Mouse (Mus musculus): ENCODE results near the gene Selenof. TPM values are rescaled to one million over a fixed set of nuclear protein-coding genes. Genes with fewer than 3 reads are reported as not detected.

The Selenof gene
- total and polyA plus RNA-seq, 3 experiments, result 19.9 to 662 (median 314) TPM

GRCm38 (mm10) chr3:144611626-144612271 is 41.6 kb downstream of the Selenof start:
- DNase-seq (ENCODE audit: low spot score) (no peak), ATAC-seq (ENCODE audit: extremely low read depth, insufficient number of reproducible peaks, low FRiP score, poor library complexity, severe bottlenecking) (no peak)
- H3K36me3 ChIP-seq (replicated peaks), result no peaks in the 10 kb centered on the region
- no peaks in the 10 kb centered on the region for H3K9me3 ChIP-seq (replicated peaks)
- TF ChIP-seq GATA2 (IDR thresholded peaks at IDR 0.05; ENCODE audit: borderline replicate concordance, low read depth, low read length), result no peak
- TF ChIP-seq GATA1 (IDR thresholded peaks at IDR 0.05; ENCODE audit: borderline replicate concordance, low read length), result no peak
- no peak for TF ChIP-seq CTCF (IDR thresholded peaks at IDR 0.05; ENCODE audit: low read depth, low read length)
- no peak for TF ChIP-seq TAL1 (conservative IDR thresholded peaks at IDR 0.05; ENCODE audit: low read depth, low read length)
- no peak for TF ChIP-seq POLR2AphosphoS5 (IDR thresholded peaks at IDR 0.05; ENCODE audit: insufficient replicate concordance, low read depth, low read length)
- peaks cover 89% of the 10 kb centered on the region for H3K4me1 ChIP-seq (ENCODE audit: insufficient read depth, low read depth, low read length)
- H3K27me3 ChIP-seq (ENCODE audit: insufficient read depth, low read length), result no peaks in the 10 kb centered on the region
- peak overlapping the region; percentile 44; the same call in 1 of the 2 replicates for H3K4me3 ChIP-seq (ENCODE audit: low read depth, low read length)

- H3K27me3 ChIP-seq (ENCODE audit: insufficient read depth, low read length), result no peaks in the 10 kb centered on the region
- H3K36me3 ChIP-seq (replicated peaks), result no peaks in the 10 kb centered on the region
- H3K4me3 ChIP-seq (ENCODE audit: low read depth, low read length), result peak overlapping the region; percentile 44; the same call in 1 of the 2 replicates
- peak; percentile 50 for ATAC-seq (ENCODE audit: extremely low read depth, insufficient number of reproducible peaks, low FRiP score, poor library complexity, severe bottlenecking)
- TF ChIP-seq CTCF (IDR thresholded peaks at IDR 0.05; ENCODE audit: low read depth, low read length) (no peak), TAL1 (conservative IDR thresholded peaks at IDR 0.05; ENCODE audit: low read depth, low read length) (no peak), GATA2 (IDR thresholded peaks at IDR 0.05; ENCODE audit: borderline replicate concordance, low read depth, low read length) (no peak), GATA1 (IDR thresholded peaks at IDR 0.05; ENCODE audit: borderline replicate concordance, low read length) (no peak), POLR2AphosphoS5 (IDR thresholded peaks at IDR 0.05; ENCODE audit: insufficient replicate concordance, low read depth, low read length) (no peak)
- DNase-seq (ENCODE audit: low spot score), result no peak
- peaks cover 93% of the 10 kb centered on the region for H3K4me1 ChIP-seq (ENCODE audit: insufficient read depth, low read depth, low read length)
- no peaks in the 10 kb centered on the region for H3K9me3 ChIP-seq (replicated peaks)
Measured at GRCm38 (mm10) chr3:144612382-144612781, 42.3 kb downstream of the Selenof start.

GRCm38 (mm10) chr3:144614277-144614676 is 44.2 kb downstream of the Selenof start:
- no peaks in the 10 kb centered on the region for H3K36me3 ChIP-seq (replicated peaks)
- H3K27me3 ChIP-seq (ENCODE audit: insufficient read depth, low read length), result no peaks in the 10 kb centered on the region
- peaks cover 12% of the 10 kb centered on the region for H3K9me3 ChIP-seq (replicated peaks)
- no peak for DNase-seq (ENCODE audit: low spot score)
- H3K4me1 ChIP-seq (ENCODE audit: insufficient read depth, low read depth, low read length), result peaks cover 82% of the 10 kb centered on the region
- H3K4me3 ChIP-seq (ENCODE audit: low read depth, low read length), result no peak overlapping the region
- no peak for TF ChIP-seq CTCF (IDR thresholded peaks at IDR 0.05; ENCODE audit: low read depth, low read length)
- no peak for TF ChIP-seq GATA1 (IDR thresholded peaks at IDR 0.05; ENCODE audit: borderline replicate concordance, low read length)
- TF ChIP-seq GATA2 (IDR thresholded peaks at IDR 0.05; ENCODE audit: borderline replicate concordance, low read depth, low read length), result no peak
- ATAC-seq (ENCODE audit: extremely low read depth, insufficient number of reproducible peaks, low FRiP score, poor library complexity, severe bottlenecking), result no peak

GRCm38 (mm10) chr3:144614698-144615097 is 44.6 kb downstream of the Selenof start:
- Histone ChIP-seq H3K4me3 (ENCODE audit: low read depth, low read length) (no peak overlapping the region), H3K9me3 (replicated peaks) (peaks cover 12% of the 10 kb centered on the region), H3K36me3 (replicated peaks) (no peaks in the 10 kb centered on the region), H3K27me3 (ENCODE audit: insufficient read depth, low read length) (no peaks in the 10 kb centered on the region), H3K4me1 (ENCODE audit: insufficient read depth, low read depth, low read length) (peaks cover 79% of the 10 kb centered on the region)
- ATAC-seq (ENCODE audit: extremely low read depth, insufficient number of reproducible peaks, low FRiP score, poor library complexity, severe bottlenecking) (no peak), DNase-seq (ENCODE audit: low spot score) (no peak)
- no peak for TF ChIP-seq GATA1 (IDR thresholded peaks at IDR 0.05; ENCODE audit: borderline replicate concordance, low read length)
- TF ChIP-seq CTCF (IDR thresholded peaks at IDR 0.05; ENCODE audit: low read depth, low read length), result no peak
- no peak for TF ChIP-seq GATA2 (IDR thresholded peaks at IDR 0.05; ENCODE audit: borderline replicate concordance, low read depth, low read length)
- TF ChIP-seq TAL1 (conservative IDR thresholded peaks at IDR 0.05; ENCODE audit: low read depth, low read length), result no peak
- no peak for TF ChIP-seq POLR2AphosphoS5 (IDR thresholded peaks at IDR 0.05; ENCODE audit: insufficient replicate concordance, low read depth, low read length)

GRCm38 (mm10) chr3:144615459-144615858 is 45.4 kb downstream of the Selenof start:
- H3K9me3 ChIP-seq (replicated peaks), result peaks cover 12% of the 10 kb centered on the region
- ATAC-seq (ENCODE audit: extremely low read depth, insufficient number of reproducible peaks, low FRiP score, poor library complexity, severe bottlenecking) (no peak), DNase-seq (ENCODE audit: low spot score) (no peak)
- H3K27me3 ChIP-seq (ENCODE audit: insufficient read depth, low read length), result no peaks in the 10 kb centered on the region
- H3K4me1 ChIP-seq (ENCODE audit: insufficient read depth, low read depth, low read length), result peaks cover 71% of the 10 kb centered on the region
- TF ChIP-seq GATA1 (IDR thresholded peaks at IDR 0.05; ENCODE audit: borderline replicate concordance, low read length) (no peak), TAL1 (conservative IDR thresholded peaks at IDR 0.05; ENCODE audit: low read depth, low read length) (no peak), GATA2 (IDR thresholded peaks at IDR 0.05; ENCODE audit: borderline replicate concordance, low read depth, low read length) (no peak), CTCF (IDR thresholded peaks at IDR 0.05; ENCODE audit: low read depth, low read length) (no peak), POLR2AphosphoS5 (IDR thresholded peaks at IDR 0.05; ENCODE audit: insufficient replicate concordance, low read depth, low read length) (no peak)
- no peaks in the 10 kb centered on the region for H3K36me3 ChIP-seq (replicated peaks)
- no peak overlapping the region for H3K4me3 ChIP-seq (ENCODE audit: low read depth, low read length)

GRCm38 (mm10) chr3:144616654-144617425 is 46.7 kb downstream of the Selenof start:
- TF ChIP-seq CTCF (IDR thresholded peaks at IDR 0.05; ENCODE audit: low read depth, low read length) (peak; percentile 73), POLR2AphosphoS5 (IDR thresholded peaks at IDR 0.05; ENCODE audit: insufficient replicate concordance, low read depth, low read length) (no peak)
- DNase-seq (ENCODE audit: low spot score) (peak; percentile 63), ATAC-seq (ENCODE audit: extremely low read depth, insufficient number of reproducible peaks, low FRiP score, poor library complexity, severe bottlenecking) (peak; percentile 72)
- Histone ChIP-seq H3K4me3 (ENCODE audit: low read depth, low read length) (no peak overlapping the region), H3K4me1 (ENCODE audit: insufficient read depth, low read depth, low read length) (peaks cover 57% of the 10 kb centered on the region), H3K36me3 (replicated peaks) (no peaks in the 10 kb centered on the region), H3K9me3 (replicated peaks) (peaks cover 12% of the 10 kb centered on the region), H3K27me3 (ENCODE audit: insufficient read depth, low read length) (no peaks in the 10 kb centered on the region)
